Mouse (Mus musculus): ENCODE results near the gene Bahd1. TPM values are rescaled to one million over a fixed set of nuclear protein-coding genes. Genes with fewer than 3 reads are reported as not detected.
A peak's percentile ranks its signal among the peaks of the same experiment; 100 is the strongest.

Bahd1 gene
- polyA plus RNA-seq, 1 experiment from 2014 or later = 3.3 TPM

- ATAC-seq (replicated peaks; ENCODE audit: insufficient number of reproducible peaks, insufficient read depth, low FRiP score, low read depth) = no peak
- H3K4me3 ChIP-seq = peak overlapping the region; percentile 96
- peaks cover 57% of the 10 kb centered on the region for H3K4me1 ChIP-seq (replicated peaks)
- H3K27me3 ChIP-seq = peaks cover 46% of the 10 kb centered on the region
- H3K36me3 ChIP-seq = no peaks in the 10 kb centered on the region
- peak overlapping the region; percentile 98 for H3K4me2 ChIP-seq
- H3K9ac ChIP-seq = peak overlapping the region; percentile 52
- no peak overlapping the region for H3K27ac ChIP-seq
- 0% methylated on average over 11 of the region's 11 CpGs for WGBS
- no peaks in the 10 kb centered on the region for H3K9me3 ChIP-seq (replicated peaks)
Observed at GRCm38 (mm10) chr2:118900826-118901140, 606 bp downstream of the Bahd1 start.

GRCm38 (mm10) chr2:118901175-118902031 lies 1.2 kb downstream of the Bahd1 start:
- Histone ChIP-seq H3K36me3 (no peaks in the 10 kb centered on the region), H3K4me1 (replicated peaks) (peaks cover 52% of the 10 kb centered on the region)
- WGBS = under 1% methylated on average over 42 of the region's 120 CpGs

GRCm38 (mm10) chr2:118902051-118903025 lies 2.2 kb downstream of the Bahd1 start:
- WGBS = under 1% methylated on average over 79 of the region's 106 CpGs
- H3K4me3 ChIP-seq = peak overlapping the region; percentile 96
- H3K4me1 ChIP-seq (replicated peaks) = peaks cover 42% of the 10 kb centered on the region
- H3K9me3 ChIP-seq (replicated peaks) = no peaks in the 10 kb centered on the region
- peak overlapping the region; percentile 80 for H3K27ac ChIP-seq
- ATAC-seq (replicated peaks; ENCODE audit: insufficient number of reproducible peaks, insufficient read depth, low FRiP score, low read depth) = peak; percentile 33
- no peaks in the 10 kb centered on the region for H3K36me3 ChIP-seq
- H3K9ac ChIP-seq = peak overlapping the region; percentile 86
- peaks cover 33% of the 10 kb centered on the region for H3K27me3 ChIP-seq
- H3K4me2 ChIP-seq = peak overlapping the region; percentile 98

More at GRCm38 (mm10) chr2:118901175-118902031, 1.2 kb downstream of the Bahd1 start:
- H3K4me3 ChIP-seq = peak overlapping the region; percentile 96
- peaks cover 43% of the 10 kb centered on the region for H3K27me3 ChIP-seq
- H3K4me2 ChIP-seq = peak overlapping the region; percentile 98
- H3K9me3 ChIP-seq (replicated peaks) = no peaks in the 10 kb centered on the region
- peak; percentile 90 for ATAC-seq (replicated peaks; ENCODE audit: insufficient number of reproducible peaks, insufficient read depth, low FRiP score, low read depth)
- H3K9ac ChIP-seq = peak overlapping the region; percentile 86
- H3K27ac ChIP-seq = peak overlapping the region; percentile 80

GRCm38 (mm10) chr2:118903333-118903741 lies 3.2 kb downstream of the Bahd1 start:
- no peaks in the 10 kb centered on the region for H3K36me3 ChIP-seq
- H3K4me3 ChIP-seq = peak overlapping the region; percentile 96
- ATAC-seq (replicated peaks; ENCODE audit: insufficient number of reproducible peaks, insufficient read depth, low FRiP score, low read depth) = no peak
- H3K27me3 ChIP-seq = peaks cover 23% of the 10 kb centered on the region
- peaks cover 34% of the 10 kb centered on the region for H3K4me1 ChIP-seq (replicated peaks)
- H3K9me3 ChIP-seq (replicated peaks) = no peaks in the 10 kb centered on the region
- 13% methylated on average over 10 of the region's 10 CpGs for WGBS
- H3K27ac ChIP-seq = no peak overlapping the region
- H3K4me2 ChIP-seq = peak overlapping the region; percentile 98
- peak overlapping the region; percentile 86 for H3K9ac ChIP-seq

GRCm38 (mm10) chr2:118905433-118906117 lies 5.4 kb downstream of the Bahd1 start:
- Histone ChIP-seq H3K27me3 (peaks cover 3% of the 10 kb centered on the region; the same call in 1 of the 2 replicates), H3K4me1 (replicated peaks) (peaks cover 27% of the 10 kb centered on the region), H3K36me3 (no peaks in the 10 kb centered on the region), H3K9me3 (replicated peaks) (no peaks in the 10 kb centered on the region), H3K4me3 (no peak overlapping the region), H3K9ac (no peak overlapping the region), H3K27ac (no peak overlapping the region), H3K4me2 (no peak overlapping the region)
- WGBS = 86% methylated on average over 7 of the region's 7 CpGs
- ATAC-seq (replicated peaks; ENCODE audit: insufficient number of reproducible peaks, insufficient read depth, low FRiP score, low read depth) = no peak

- H3K4me3 ChIP-seq = no peak overlapping the region
- no peaks in the 10 kb centered on the region for H3K27me3 ChIP-seq
- WGBS = 82% methylated on average over 5 of the region's 5 CpGs
- ATAC-seq (replicated peaks; ENCODE audit: insufficient number of reproducible peaks, insufficient read depth, low FRiP score, low read depth) = no peak
- H3K27ac ChIP-seq = no peak overlapping the region
- H3K9ac ChIP-seq = no peak overlapping the region
- H3K4me2 ChIP-seq = no peak overlapping the region
- no peaks in the 10 kb centered on the region for H3K9me3 ChIP-seq (replicated peaks)
- H3K4me1 ChIP-seq (replicated peaks) = peaks cover 24% of the 10 kb centered on the region
- no peaks in the 10 kb centered on the region for H3K36me3 ChIP-seq
Observed at GRCm38 (mm10) chr2:118906118-118906492, 5.9 kb downstream of the Bahd1 start.

- Histone ChIP-seq H3K27me3 (no peaks in the 10 kb centered on the region), H3K4me1 (replicated peaks) (peaks cover 22% of the 10 kb centered on the region), H3K4me3 (no peak overlapping the region), H3K27ac (no peak overlapping the region), H3K36me3 (no peaks in the 10 kb centered on the region), H3K9me3 (replicated peaks) (no peaks in the 10 kb centered on the region), H3K4me2 (no peak overlapping the region), H3K9ac (no peak overlapping the region)
- ATAC-seq (replicated peaks; ENCODE audit: insufficient number of reproducible peaks, insufficient read depth, low FRiP score, low read depth) = no peak
- WGBS = 75% methylated on average over 3 of the region's 3 CpGs
Observed at GRCm38 (mm10) chr2:118907781-118908180, 7.6 kb downstream of the Bahd1 start.

GRCm38 (mm10) chr2:118909151-118909550 lies 9.0 kb downstream of the Bahd1 start:
- H3K9ac ChIP-seq = no peak overlapping the region
- H3K27ac ChIP-seq = no peak overlapping the region
- H3K4me2 ChIP-seq = no peak overlapping the region
- H3K4me1 ChIP-seq (replicated peaks) = peaks cover 22% of the 10 kb centered on the region
- ATAC-seq (replicated peaks; ENCODE audit: insufficient number of reproducible peaks, insufficient read depth, low FRiP score, low read depth) = no peak
- no peaks in the 10 kb centered on the region for H3K36me3 ChIP-seq
- H3K4me3 ChIP-seq = no peak overlapping the region
- no peaks in the 10 kb centered on the region for H3K27me3 ChIP-seq
- 78% methylated on average over 1 of the region's 1 CpGs for WGBS
- H3K9me3 ChIP-seq (replicated peaks) = no peaks in the 10 kb centered on the region

- ATAC-seq (replicated peaks; ENCODE audit: insufficient number of reproducible peaks, insufficient read depth, low FRiP score, low read depth) = no peak
- H3K4me3 ChIP-seq = no peak overlapping the region
- H3K27ac ChIP-seq = no peak overlapping the region
- no peak overlapping the region for H3K4me2 ChIP-seq
- no peaks in the 10 kb centered on the region for H3K9me3 ChIP-seq (replicated peaks)
- H3K27me3 ChIP-seq = no peaks in the 10 kb centered on the region
- H3K36me3 ChIP-seq = no peaks in the 10 kb centered on the region
- 73% methylated on average over 7 of the region's 7 CpGs for WGBS
- no peak overlapping the region for H3K9ac ChIP-seq
- peaks cover 28% of the 10 kb centered on the region for H3K4me1 ChIP-seq (replicated peaks)
Observed at GRCm38 (mm10) chr2:118910605-118911278, 10.6 kb downstream of the Bahd1 start.

GRCm38 (mm10) chr2:118912706-118913105 lies 12.5 kb downstream of the Bahd1 start:
- Histone ChIP-seq H3K27me3 (no peaks in the 10 kb centered on the region), H3K9ac (no peak overlapping the region), H3K4me2 (no peak overlapping the region), H3K4me3 (no peak overlapping the region), H3K4me1 (replicated peaks) (peaks cover 28% of the 10 kb centered on the region), H3K36me3 (no peaks in the 10 kb centered on the region), H3K27ac (no peak overlapping the region), H3K9me3 (replicated peaks) (no peaks in the 10 kb centered on the region)
- WGBS = 69% methylated on average over 8 of the region's 8 CpGs
- ATAC-seq (replicated peaks; ENCODE audit: insufficient number of reproducible peaks, insufficient read depth, low FRiP score, low read depth) = no peak
